Mouse (Mus musculus) MEL (cell line): ENCODE measurements around the gene Samd13. TPM values are rescaled to one million over a fixed set of nuclear protein-coding genes. Genes with fewer than 3 reads are reported as not detected.

Source experiments
- DNase-seq: peaks from one replicate; pipeline ENCODE4 v3.0.0; 2011; ENCODE audit warnings: low read depth, low spot score
- H3K27ac ChIP-seq: 2 replicates; pipeline ENCODE4 v1.5.1; 2012; ENCODE audit warnings: low read depth, mild to moderate bottlenecking, control low read depth, low read length, moderate library complexity; ENCODE audit not compliant: control insufficient read depth
- H3K27me3 ChIP-seq, 2 experiments: fragments of 150-350 bp in 1 of 2; sonication (generic) in 1 of 2; 2 replicates each; pipeline ENCODE4 v1.6.1; 2012; ENCODE audit warnings: low read length in 2 of 2, mild to moderate bottlenecking in 2 of 2, improper control_type of control experiment in 1 of 2, moderate library complexity in 1 of 2; ENCODE audit not compliant: insufficient read depth in 2 of 2, control insufficient read depth in 1 of 2
- H3K36me3 ChIP-seq, 2 experiments: 2 replicates each; pipeline ENCODE4 v1.6.1; 2012 to 2014; ENCODE audit warnings: low read length in 2 of 2, improper control_type of control experiment in 1 of 2, inconsistent platforms in 1 of 2, mild to moderate bottlenecking in 1 of 2; ENCODE audit not compliant: insufficient read depth in 2 of 2, control insufficient read depth in 1 of 2
- H3K4me1 ChIP-seq, 2 experiments: fragments of 150-350 bp in 1 of 2; sonication (generic) in 1 of 2; 2 replicates each; pipeline ENCODE4 v1.6.1; 2012; ENCODE audit warnings: low read length in 2 of 2, improper control_type of control experiment in 1 of 2, mild to moderate bottlenecking in 1 of 2; ENCODE audit not compliant: insufficient read depth in 2 of 2, control insufficient read depth in 1 of 2
- H3K4me3 ChIP-seq, 2 experiments: fragments of 150-350 bp in 1 of 2; sonication (generic) in 1 of 2; 2 replicates each; pipeline ENCODE4 v1.5.1; 2012; ENCODE audit warnings: low read depth in 2 of 2, low read length in 2 of 2, mild to moderate bottlenecking in 2 of 2, moderate library complexity in 2 of 2, control low read depth in 1 of 2, improper control_type of control experiment in 1 of 2; ENCODE audit not compliant: control insufficient read depth in 1 of 2, insufficient read depth in 1 of 2
- H3K79me2 ChIP-seq: 2 replicates; pipeline ENCODE4 v1.6.1; 2012; ENCODE audit warnings: mild to moderate bottlenecking, low read length, moderate library complexity; ENCODE audit not compliant: control insufficient read depth, poor library complexity, insufficient read depth
- H3K9ac ChIP-seq: 2 replicates; pipeline ENCODE4 v1.6.1; 2012; ENCODE audit warnings: low read depth, mild to moderate bottlenecking, control low read depth, low read length, moderate library complexity; ENCODE audit not compliant: control insufficient read depth, poor library complexity, severe bottlenecking
- H3K9me3 ChIP-seq: fragments of 150-350 bp; sonication (generic); replicated peaks from 2 replicates; pipeline ENCODE4 v1.6.1; 2012; ENCODE audit warnings: mild to moderate bottlenecking, low read length, improper control_type of control experiment, moderate library complexity; ENCODE audit not compliant: insufficient read depth
- BHLHE40 ChIP-seq: IDR thresholded peaks from 2 replicates; pipeline ENCODE4 v1.6.1; 2012; ENCODE audit warnings: low read depth, mild to moderate bottlenecking, inconsistent platforms, low read length, improper control_type of control experiment, borderline replicate concordance
- CHD1 ChIP-seq: IDR thresholded peaks from 2 replicates; pipeline ENCODE4 v1.6.1; 2012; ENCODE audit warnings: low read depth, mild to moderate bottlenecking, inconsistent platforms, low read length, improper control_type of control experiment
- CHD2 ChIP-seq: IDR thresholded peaks from 2 replicates; pipeline ENCODE4 v1.6.1; 2011; ENCODE audit warnings: low read length, improper control_type of control experiment
- CTCF ChIP-seq, 3 experiments: IDR thresholded peaks in 2 of 3; conservative IDR thresholded peaks in 1 of 3; 2 replicates each; pipeline ENCODE4 v1.5.1; 2011 to 2012; ENCODE audit warnings: low read length in 3 of 3, low read depth in 2 of 3, mild to moderate bottlenecking in 2 of 3, improper control_type of control experiment in 1 of 3, inconsistent platforms in 1 of 3, mixed read lengths in 1 of 3, moderate library complexity in 1 of 3; ENCODE audit not compliant: control insufficient read depth in 1 of 3, insufficient read depth in 1 of 3, poor library complexity in 1 of 3, severe bottlenecking in 1 of 3
- EP300 ChIP-seq, 2 experiments: IDR thresholded peaks; 2 replicates each; pipeline ENCODE4 v1.6.1; 2011; ENCODE audit warnings: improper control_type of control experiment in 2 of 2, low read length in 2 of 2, low read depth in 1 of 2, mild to moderate bottlenecking in 1 of 2
- ETS1 ChIP-seq: IDR thresholded peaks from 2 replicates; pipeline ENCODE4 v1.6.1; 2012; ENCODE audit warnings: low read depth, mild to moderate bottlenecking, inconsistent platforms, low read length, improper control_type of control experiment, moderate library complexity
- GATA1 ChIP-seq: IDR thresholded peaks from 2 replicates; pipeline ENCODE4 v1.6.1; 2011; ENCODE audit warnings: low read depth, low read length, improper control_type of control experiment
- HCFC1 ChIP-seq: IDR thresholded peaks from 2 replicates; pipeline ENCODE4 v1.6.1; 2012; ENCODE audit warnings: low read depth, mild to moderate bottlenecking, inconsistent platforms, low read length, improper control_type of control experiment, moderate library complexity
- JUND ChIP-seq: IDR thresholded peaks from 2 replicates; pipeline ENCODE4 v1.6.1; 2011; ENCODE audit warnings: low read depth, mild to moderate bottlenecking, improper control_type of control experiment, low read length
- MAFK ChIP-seq: IDR thresholded peaks from 2 replicates; pipeline ENCODE4 v1.6.1; 2011; ENCODE audit warnings: low read depth, mild to moderate bottlenecking, low read length, improper control_type of control experiment, borderline replicate concordance
- MAZ ChIP-seq: IDR thresholded peaks from 2 replicates; pipeline ENCODE4 v1.6.1; 2012; ENCODE audit warnings: low read depth, mild to moderate bottlenecking, inconsistent platforms, low read length, improper control_type of control experiment
- MXI1 ChIP-seq: IDR thresholded peaks from 2 replicates; pipeline ENCODE4 v1.6.1; 2011; ENCODE audit warnings: mild to moderate bottlenecking, low read depth, low read length, improper control_type of control experiment
- MYB ChIP-seq: IDR thresholded peaks from 2 replicates; pipeline ENCODE4 v1.6.1; 2011; ENCODE audit warnings: mild to moderate bottlenecking, low read depth, low read length, improper control_type of control experiment
- NELFE ChIP-seq: IDR thresholded peaks from 2 replicates; pipeline ENCODE4 v1.6.1; 2011; ENCODE audit warnings: low read depth, low read length, improper control_type of control experiment
- POLR2AphosphoS2 ChIP-seq: IDR thresholded peaks from 2 replicates; pipeline ENCODE4 v1.6.1; 2011; ENCODE audit warnings: low read length, improper control_type of control experiment
- RAD21 ChIP-seq: IDR thresholded peaks from 2 replicates; pipeline ENCODE4 v1.6.1; 2011; ENCODE audit warnings: mild to moderate bottlenecking, low read depth, low read length, improper control_type of control experiment
- RCOR1 ChIP-seq: IDR thresholded peaks from 2 replicates; pipeline ENCODE4 v1.6.1; 2012; ENCODE audit warnings: low read depth, mild to moderate bottlenecking, inconsistent platforms, low read length, improper control_type of control experiment
- SIN3A ChIP-seq: IDR thresholded peaks from 2 replicates; pipeline ENCODE4 v1.6.1; 2012; ENCODE audit warnings: low read length, improper control_type of control experiment, inconsistent platforms
- TBP ChIP-seq: IDR thresholded peaks from 2 replicates; pipeline ENCODE4 v1.8.0; 2011; ENCODE audit warnings: low read depth, low read length, improper control_type of control experiment
- UBTF ChIP-seq: IDR thresholded peaks from 2 replicates; pipeline ENCODE4 v1.6.1; 2012; ENCODE audit warnings: low read depth, mild to moderate bottlenecking, inconsistent platforms, low read length, improper control_type of control experiment, moderate library complexity, borderline replicate concordance; ENCODE audit not compliant: insufficient read depth
- USF1 ChIP-seq: IDR thresholded peaks from 2 replicates; pipeline ENCODE4 v1.6.1; 2014; ENCODE audit warnings: low read depth, mild to moderate bottlenecking, inconsistent platforms, low read length, improper control_type of control experiment, moderate library complexity
- USF2 ChIP-seq, 2 experiments: IDR thresholded peaks; 2 replicates each; pipeline ENCODE4 v1.6.1; 2011 to 2012; ENCODE audit warnings: improper control_type of control experiment in 2 of 2, low read length in 2 of 2, borderline replicate concordance in 1 of 2, inconsistent platforms in 1 of 2, low read depth in 1 of 2, mild to moderate bottlenecking in 1 of 2; ENCODE audit not compliant: insufficient read depth in 1 of 2
- ZC3H11A ChIP-seq: IDR thresholded peaks from 2 replicates; pipeline ENCODE4 v1.6.1; 2012; ENCODE audit warnings: low read depth, mild to moderate bottlenecking, inconsistent platforms, low read length, improper control_type of control experiment
- ZKSCAN1 ChIP-seq: IDR thresholded peaks from 2 replicates; pipeline ENCODE4 v1.6.1; 2012; ENCODE audit warnings: low read depth, mild to moderate bottlenecking, inconsistent platforms, low read length, improper control_type of control experiment, moderate library complexity
- ZMIZ1 ChIP-seq: IDR thresholded peaks from 2 replicates; pipeline ENCODE4 v1.6.1; 2012; ENCODE audit warnings: low read depth, mild to moderate bottlenecking, inconsistent platforms, low read length, improper control_type of control experiment, moderate library complexity
- ZNF384 ChIP-seq: IDR thresholded peaks from 2 replicates; pipeline ENCODE4 v1.6.1; 2012; ENCODE audit warnings: low read depth, mild to moderate bottlenecking, inconsistent platforms, low read length, improper control_type of control experiment
- polyA plus RNA-seq, 2 experiments: library from polyadenylated mRNA; stranded (reverse) in 1 of 2; unstranded in 1 of 2; fragments of >175 nt in 1 of 2; fragments of >200 nt in 1 of 2; gene quantifications; 2 replicates each; pipeline versions ENCODE4 v1.2.1 to v1.2.4; 2012; ENCODE audit warnings: low replicate concordance in 2 of 2, low read depth in 1 of 2; ENCODE audit not compliant: insufficient read length in 2 of 2, insufficient read depth in 1 of 2, missing spikeins in 1 of 2
- total RNA-seq: library from RNA; depleted of rRNA; stranded (reverse); fragments of 300-350 nt; gene quantifications from 2 replicates; pipeline ENCODE4 v1.2.3, GENCODE M21; 2012

Samd13 gene
- total and polyA plus RNA-seq, 3 experiments = 1.1 to 1.2 TPM; not detected in 1

GRCm38 (mm10) chr3:146686428-146686827, 1.0 kb upstream of the Samd13 start (continued):
- TF ChIP-seq ZNF384 (no peak), ETS1 (peak; percentile 98), TBP (0 out of 2 replicates have a peak, but pooled peaks have one; percentile 36), MXI1 (no peak), MAFK (no peak), CHD2 (no peak), CTCF (IDR thresholded peaks at IDR 0.05 in 2 of 3, conservative IDR thresholded peaks at IDR 0.05 in 1 of 3; ENCODE audit: control insufficient read depth in 1 of 3, insufficient read depth in 1 of 3, low read depth in 2 of 3, low read length in 3 of 3, poor library complexity in 1 of 3, severe bottlenecking in 1 of 3) (no peak), USF2 (IDR thresholded peaks at IDR 0.05; ENCODE audit: borderline replicate concordance in 1 of 2, insufficient read depth in 1 of 2, low read depth in 1 of 2, low read length in 2 of 2) (no peak)

DNA sequence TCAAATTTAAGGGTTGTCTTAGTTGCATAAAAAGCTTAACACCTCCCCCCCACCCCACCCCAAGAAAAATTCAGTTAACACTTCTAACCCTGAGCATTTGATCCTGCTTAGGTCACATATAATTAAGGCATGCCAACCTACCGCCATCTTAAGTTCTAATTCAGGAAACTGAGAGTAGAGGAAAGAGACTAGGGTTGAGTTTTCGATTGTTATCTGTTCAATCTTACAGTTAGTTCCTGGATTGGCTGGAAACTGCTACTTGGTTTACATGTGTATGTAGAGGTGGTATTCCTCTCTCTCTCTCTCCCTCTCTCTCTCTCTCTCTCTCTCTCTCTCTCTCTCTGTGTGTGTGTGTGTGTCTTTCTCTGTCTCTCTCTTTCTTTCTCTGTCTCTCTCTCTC, 2.3 kb downstream of the Samd13 start:
- H3K4me1 ChIP-seq = peaks cover 7 to 17% of the 10 kb centered on the region in 2 experiments
- TF ChIP-seq NELFE (0 out of 2 replicates have a peak, but pooled peaks have one; percentile 11), EP300 (IDR thresholded peaks at IDR 0.05; ENCODE audit: low read depth in 1 of 2, low read length in 2 of 2) (peak; percentile 25 to 35; a peak in 2 of 4 replicates), CHD1 (no peak), ZNF384 (no peak), USF2 (IDR thresholded peaks at IDR 0.05; ENCODE audit: borderline replicate concordance in 1 of 2, insufficient read depth in 1 of 2, low read depth in 1 of 2, low read length in 2 of 2) (no peak), HCFC1 (no peak), ZMIZ1 (no peak), USF1 (no peak), RAD21 (no peak), TBP (no peak), ZC3H11A (no peak), RCOR1 (0 out of 2 replicates have a peak, but pooled peaks have one; percentile 55), GATA1 (peak; percentile 72), BHLHE40 (no peak), UBTF (no peak), MYB (no peak), POLR2AphosphoS2 (no peak), MAZ (no peak), MXI1 (no peak), JUND (peak; percentile 81), SIN3A (no peak), ZKSCAN1 (no peak), ETS1 (no peak)
- no peaks in the 10 kb centered on the region for H3K27me3 ChIP-seq
- peaks cover 0 to 15% of the 10 kb centered on the region in 2 experiments; a peak in 2 of 4 replicates for H3K36me3 ChIP-seq
- no peaks in the 10 kb centered on the region for H3K9me3 ChIP-seq
- H3K27ac ChIP-seq = peak overlapping the region; percentile 93
- peak; percentile 62 for DNase-seq
- no peaks in the 10 kb centered on the region for H3K79me2 ChIP-seq
- peak overlapping the region; percentile 55 to 58 for H3K4me3 ChIP-seq
- peak overlapping the region; percentile 75 for H3K9ac ChIP-seq
